Mouse (Mus musculus): Measurements from ENCODE around the gene Ltb4r1. TPM values are rescaled to one million over a fixed set of nuclear protein-coding genes. Genes with fewer than 3 reads are reported as not detected.

The Ltb4r1 gene
- polyA plus RNA-seq, 1 experiment from 2014 or later = 0.33 TPM

GRCm38 (mm10) chr14:55787731-55788130, 22.0 kb downstream of the Ltb4r1 start:
- 59% methylated on average over 11 of the region's 11 CpGs for WGBS (ENCODE audit: missing documents)
- Histone ChIP-seq H3K36me3 (ENCODE audit: inconsistent target) (no peaks in the 10 kb centered on the region), H3K79me2 (ENCODE audit: inconsistent target) (no peaks in the 10 kb centered on the region), H3K27ac (no peak overlapping the region), H3K4me3 (ENCODE audit: inconsistent target) (peak overlapping the region; percentile 73)

DNA sequence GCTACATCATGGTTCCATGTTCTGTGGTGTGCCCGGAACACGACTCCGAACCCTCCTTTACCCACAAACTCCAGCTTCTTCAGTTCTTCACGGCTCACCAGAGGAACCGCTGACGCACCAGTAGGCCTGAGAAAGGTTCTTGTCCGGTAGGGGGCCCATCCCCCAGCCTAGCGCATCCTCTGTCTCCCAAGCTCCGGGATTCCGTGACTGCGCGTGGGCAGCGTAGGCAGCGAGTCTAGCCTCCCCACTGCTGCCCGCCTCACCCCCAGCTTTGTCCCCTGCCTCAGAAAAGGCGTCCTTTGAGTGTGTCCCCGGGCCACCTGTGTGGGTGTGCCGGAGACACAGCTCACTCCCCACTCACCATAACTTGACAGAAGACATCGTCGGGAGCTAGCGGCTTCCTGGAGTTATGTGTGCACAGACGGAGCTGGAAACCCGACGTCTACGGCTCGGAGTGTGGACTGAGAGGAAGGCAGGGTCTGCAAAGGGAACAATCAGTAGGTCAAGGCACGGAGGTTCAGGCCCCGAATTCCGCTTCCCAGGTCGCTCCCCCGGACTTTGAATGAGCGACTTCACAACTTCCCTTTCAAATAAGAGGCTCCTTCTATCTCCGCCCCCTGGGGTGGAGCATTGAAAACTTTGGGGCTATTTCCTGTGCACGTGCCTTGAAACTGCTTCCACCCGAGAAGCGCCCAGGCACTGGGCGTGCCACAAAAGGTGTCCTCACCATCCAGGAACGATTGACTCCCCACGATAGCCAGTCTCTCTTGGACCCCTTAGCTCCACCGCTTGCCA, 22.7 kb downstream of the Ltb4r1 start, which contains the start of gene Ripk3:
TSS of gene Ripk3 (minus strand) at position 610 of the 795 bp plus-strand sequence.
- H3K27ac ChIP-seq = peak within 1 kb of the TSS; percentile 31
- 5% methylated on average over 40 of the region's 40 CpGs for WGBS (ENCODE audit: missing documents)
- H3K36me3 ChIP-seq (ENCODE audit: inconsistent target) = no peaks in the 10 kb centered on the region
- peak within 1 kb of the TSS; percentile 73 for H3K4me3 ChIP-seq (ENCODE audit: inconsistent target)
- H3K79me2 ChIP-seq (ENCODE audit: inconsistent target) = no peaks in the 10 kb centered on the region

GRCm38 (mm10) chr14:55793461-55793860, 27.7 kb downstream of the Ltb4r1 start:
- H3K36me3 ChIP-seq (ENCODE audit: inconsistent target) = no peaks in the 10 kb centered on the region
- H3K27ac ChIP-seq = no peak overlapping the region
- no peak overlapping the region for H3K4me3 ChIP-seq (ENCODE audit: inconsistent target)
- WGBS (ENCODE audit: missing documents) = 88% methylated on average over 1 of the region's 2 CpGs
- H3K79me2 ChIP-seq (ENCODE audit: inconsistent target) = no peaks in the 10 kb centered on the region

- H3K4me3 ChIP-seq (ENCODE audit: inconsistent target) = no peak overlapping the region
- no peaks in the 10 kb centered on the region for H3K79me2 ChIP-seq (ENCODE audit: inconsistent target)
- H3K27ac ChIP-seq = no peak overlapping the region
- WGBS (ENCODE audit: missing documents) = 60% methylated on average over 2 of the region's 2 CpGs
- no peaks in the 10 kb centered on the region for H3K36me3 ChIP-seq (ENCODE audit: inconsistent target)
Measured at GRCm38 (mm10) chr14:55793946-55794345, 28.2 kb downstream of the Ltb4r1 start.

GRCm38 (mm10) chr14:55795380-55796163, 29.8 kb downstream of the Ltb4r1 start:
- 55% methylated on average over 12 of the region's 15 CpGs for WGBS (ENCODE audit: missing documents)
- no peak overlapping the region for H3K4me3 ChIP-seq (ENCODE audit: inconsistent target)
- no peak overlapping the region for H3K27ac ChIP-seq
- no peaks in the 10 kb centered on the region for H3K36me3 ChIP-seq (ENCODE audit: inconsistent target)
- H3K79me2 ChIP-seq (ENCODE audit: inconsistent target) = no peaks in the 10 kb centered on the region

GRCm38 (mm10) chr14:55814885-55815284, 49.1 kb downstream of the Ltb4r1 start:
- 0 out of 2 replicates have a peak overlapping the region, but pooled peaks have one; percentile 8 for H3K27ac ChIP-seq
- H3K36me3 ChIP-seq (ENCODE audit: inconsistent target) = no peaks in the 10 kb centered on the region
- peak overlapping the region; percentile 21; the same call in 1 of the 2 replicates for H3K4me3 ChIP-seq (ENCODE audit: inconsistent target)
- WGBS (ENCODE audit: missing documents) = 48% methylated on average over 16 of the region's 16 CpGs
- H3K79me2 ChIP-seq (ENCODE audit: inconsistent target) = no peaks in the 10 kb centered on the region

- 37% methylated on average over 13 of the region's 17 CpGs for WGBS (ENCODE audit: missing documents)
- H3K4me3 ChIP-seq (ENCODE audit: inconsistent target) = peak overlapping the region; percentile 21; the same call in 1 of the 2 replicates
- H3K36me3 ChIP-seq (ENCODE audit: inconsistent target) = no peaks in the 10 kb centered on the region
- 0 out of 2 replicates have a peak overlapping the region, but pooled peaks have one; percentile 8 for H3K27ac ChIP-seq
- no peaks in the 10 kb centered on the region for H3K79me2 ChIP-seq (ENCODE audit: inconsistent target)
Measured at GRCm38 (mm10) chr14:55815310-55815751, 49.6 kb downstream of the Ltb4r1 start.

Other genes with a start within 250 kb of the Ltb4r1 start
- not detected in 3 replicates for gene Nrl, start 241.0 kb upstream of the Ltb4r1 start, polyA plus RNA-seq (2018)
- gene Pck2, start 225.7 kb upstream of the Ltb4r1 start, polyA plus RNA-seq (2018) = 5.9 to 15.5 TPM (median 7.9 TPM) in 3 replicates
- 44.4 to 59.1 TPM (median 44.6 TPM) in 3 replicates for gene Dcaf11, start 206.0 kb upstream of the Ltb4r1 start, polyA plus RNA-seq (2018)
- gene A730061H03Rik, start 205.6 kb upstream of the Ltb4r1 start, polyA plus RNA-seq (2018) = 0.86 TPM in 1 of 3 replicates, not detected in the others
- not detected in 3 replicates for gene Fitm1, start 190.3 kb upstream of the Ltb4r1 start, polyA plus RNA-seq (2018)
- 213 to 335 TPM (median 292 TPM) in 3 replicates for gene Psme1, start 187.8 kb upstream of the Ltb4r1 start, polyA plus RNA-seq (2018)
- 11.9 to 22.1 TPM (median 17.9 TPM) in 3 replicates for gene Emc9, start 180.7 kb upstream of the Ltb4r1 start, polyA plus RNA-seq (2018)
- gene Psme2, start 174.8 kb upstream of the Ltb4r1 start, polyA plus RNA-seq (2018) = 172 to 350 TPM (median 300 TPM) in 3 replicates
- gene Rnf31, start 174.3 kb upstream of the Ltb4r1 start, polyA plus RNA-seq (2018) = 16.3 to 31.6 TPM (median 19.7 TPM) in 3 replicates
- gene Irf9, start 162.4 kb upstream of the Ltb4r1 start, polyA plus RNA-seq (2018) = 57.2 to 69.1 TPM (median 61.1 TPM) in 3 replicates
- gene Rec8, start 147.9 kb upstream of the Ltb4r1 start, polyA plus RNA-seq (2018) = not detected in 3 replicates
- gene Ipo4, start 130.0 kb upstream of the Ltb4r1 start, polyA plus RNA-seq (2018) = 18.4 to 47.7 TPM (median 21.3 TPM) in 3 replicates
- gene Gm49378, start 128.1 kb upstream of the Ltb4r1 start, polyA plus RNA-seq (2018) = 0.29 to 1.2 TPM (median 1.1 TPM) in 3 replicates
- gene Tm9sf1, start 122.2 kb upstream of the Ltb4r1 start, polyA plus RNA-seq (2018) = 35.2 to 63.2 TPM (median 58.1 TPM) in 3 replicates
- 0.34 TPM in 1 of 3 replicates, not detected in the others for gene Tssk4, start 115.8 kb upstream of the Ltb4r1 start, polyA plus RNA-seq (2018)
- gene Mdp1, start 105.5 kb upstream of the Ltb4r1 start, polyA plus RNA-seq (2018) = 25.4 to 29.3 TPM (median 26.3 TPM) in 3 replicates
- gene Gmpr2, start 94.0 kb upstream of the Ltb4r1 start, polyA plus RNA-seq (2018) = 27.4 to 36.4 TPM (median 34.4 TPM) in 3 replicates
- 136 to 262 TPM (median 187 TPM) in 3 replicates for gene Nedd8, start 93.8 kb upstream of the Ltb4r1 start, polyA plus RNA-seq (2018)
- gene Tinf2, start 84.1 kb upstream of the Ltb4r1 start, polyA plus RNA-seq (2018) = 9.0 to 10.5 TPM (median 10.4 TPM) in 3 replicates
- gene Tgm1, start 52.0 kb upstream of the Ltb4r1 start, polyA plus RNA-seq (2018) = 1.2 to 4.3 TPM (median 3.6 TPM) in 3 replicates
- 7.5 to 16.7 TPM (median 12.4 TPM) in 3 replicates for gene Rabggta, start 43.7 kb upstream of the Ltb4r1 start, polyA plus RNA-seq (2018)
- gene Dhrs1, start 20.3 kb upstream of the Ltb4r1 start, polyA plus RNA-seq (2018) = 63.5 to 108 TPM (median 106 TPM) in 3 replicates
- gene Nop9, start 20.3 kb upstream of the Ltb4r1 start, polyA plus RNA-seq (2018) = 9.3 to 22.6 TPM (median 12.9 TPM) in 3 replicates
- 0.22 to 0.72 TPM (median 0.41 TPM) in 3 replicates for gene Cideb, start 7.5 kb upstream of the Ltb4r1 start, polyA plus RNA-seq (2018)
- gene Ltb4r2, start 4.5 kb upstream of the Ltb4r1 start, polyA plus RNA-seq (2018) = 0.10 TPM in 1 of 3 replicates, not detected in the others
- 0.04 to 0.07 TPM in 2 of 3 replicates, not detected in the other for gene Adcy4, start 18.1 kb downstream of the Ltb4r1 start, polyA plus RNA-seq (2018)
- 11.7 to 24.6 TPM (median 17.7 TPM) in 3 replicates for gene Ripk3, start 22.9 kb downstream of the Ltb4r1 start, polyA plus RNA-seq (2018)
- gene Nfatc4, start 57.2 kb downstream of the Ltb4r1 start, polyA plus RNA-seq (2018) = not detected in 3 replicates
- gene Nynrin, start 88.0 kb downstream of the Ltb4r1 start, polyA plus RNA-seq (2018) = 0.69 to 1.1 TPM (median 0.70 TPM) in 3 replicates
- not detected in 3 replicates for gene Cbln3, start 118.4 kb downstream of the Ltb4r1 start, polyA plus RNA-seq (2018)
- gene Khnyn, start 119.0 kb downstream of the Ltb4r1 start, polyA plus RNA-seq (2018) = 7.7 to 19.3 TPM (median 13.1 TPM) in 3 replicates
- gene Sdr39u1, start 134.3 kb downstream of the Ltb4r1 start, polyA plus RNA-seq (2018) = 1.5 to 3.1 TPM (median 2.0 TPM) in 3 replicates
- gene Cma1, start 178.7 kb downstream of the Ltb4r1 start, polyA plus RNA-seq (2018) = not detected in 3 replicates
- not detected in 3 replicates for gene Cma2, start 185.0 kb downstream of the Ltb4r1 start, polyA plus RNA-seq (2018)

All from macrophage (primary cell).